Mouse (Mus musculus): ENCODE results near the gene Mrps22. TPM values are rescaled to one million over a fixed set of nuclear protein-coding genes. Genes with fewer than 3 reads are reported as not detected.
A peak's percentile ranks its signal among the peaks of the same experiment; 100 is the strongest.

Gene Mrps22
- 60.6 and 70.2 TPM in 2 replicates for total RNA-seq (2014; rRNA removed)
- 46.3 and 47.7 TPM in 2 replicates for polyA plus RNA-seq (2015; fragmentation: Nextera tagmentation; extraction: Ambion mirVana)

DNA sequence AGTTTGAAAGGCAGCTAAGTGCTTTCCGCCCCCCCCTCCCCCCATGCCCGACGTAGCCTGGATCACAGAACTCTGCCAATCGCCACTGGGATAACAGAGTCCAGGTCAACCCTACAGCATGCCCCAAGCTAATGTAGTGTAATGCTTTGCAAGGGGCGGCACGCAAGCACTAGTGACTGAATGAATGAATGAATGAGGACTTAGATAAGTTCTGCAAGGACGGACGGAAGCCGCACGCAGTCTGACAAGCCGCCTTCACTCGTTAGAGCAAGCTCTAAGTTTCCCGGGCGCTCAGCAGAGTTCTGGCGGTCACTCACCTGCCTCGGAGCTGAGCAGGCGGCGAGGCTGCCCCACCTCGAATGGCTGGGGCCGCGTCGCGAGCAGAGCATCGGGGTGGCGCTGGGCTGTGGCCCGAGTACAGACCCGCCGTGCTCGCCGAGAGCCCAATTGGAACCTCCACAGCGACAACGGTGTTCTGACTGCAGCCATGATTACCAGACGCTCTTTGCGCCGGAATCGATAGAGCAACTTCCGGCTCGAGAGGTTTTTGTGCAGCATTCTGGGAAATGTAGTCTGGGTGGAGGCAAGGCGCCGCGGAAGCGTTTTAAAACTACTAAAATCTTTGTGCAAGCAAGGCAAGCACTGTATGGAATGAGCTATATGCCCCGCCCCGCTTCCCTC, at the start of gene Mrps22:
TSS of gene Mrps22 (minus strand) at position 505 of the 681 bp plus-strand sequence.
- peak; percentile 85 for ATAC-seq (ENCODE audit: low FRiP score)
- peak within 1 kb of the TSS; percentile 95 for H3K4me3 ChIP-seq (ENCODE audit: low read depth, low read length)
- no peak for TF ChIP-seq CTCF (IDR thresholded peaks at IDR 0.05)
- no peaks in the 10 kb centered on the region for H3K9me3 ChIP-seq (ENCODE audit: low read length)
- peaks cover 16% of the 10 kb centered on the region for H3K36me3 ChIP-seq (ENCODE audit: insufficient read depth, low read length)
- DNase-seq (ENCODE audit: low spot score) = peak; percentile 91
- peak within 1 kb of the TSS; percentile 64; the same call in 1 of the 2 replicates for H3K27ac ChIP-seq (ENCODE audit: low read depth, low read length)
- H3K27me3 ChIP-seq (ENCODE audit: insufficient read depth, low read length) = no peaks in the 10 kb centered on the region
- H3K4me2 ChIP-seq (ENCODE audit: low read depth, low read length, poor library complexity, severe bottlenecking) = peak within 1 kb of the TSS; percentile 97
- WGBS = under 1% methylated on average over 44 of the region's 44 CpGs
- 0 out of 2 replicates have a peak, but pooled peaks cover 7% of the 10 kb centered on the region for H3K4me1 ChIP-seq (ENCODE audit: insufficient read depth, low read length)
- H3K9ac ChIP-seq (replicated peaks; ENCODE audit: low read length, poor library complexity, severe bottlenecking) = peak within 1 kb of the TSS; percentile 69

DNA sequence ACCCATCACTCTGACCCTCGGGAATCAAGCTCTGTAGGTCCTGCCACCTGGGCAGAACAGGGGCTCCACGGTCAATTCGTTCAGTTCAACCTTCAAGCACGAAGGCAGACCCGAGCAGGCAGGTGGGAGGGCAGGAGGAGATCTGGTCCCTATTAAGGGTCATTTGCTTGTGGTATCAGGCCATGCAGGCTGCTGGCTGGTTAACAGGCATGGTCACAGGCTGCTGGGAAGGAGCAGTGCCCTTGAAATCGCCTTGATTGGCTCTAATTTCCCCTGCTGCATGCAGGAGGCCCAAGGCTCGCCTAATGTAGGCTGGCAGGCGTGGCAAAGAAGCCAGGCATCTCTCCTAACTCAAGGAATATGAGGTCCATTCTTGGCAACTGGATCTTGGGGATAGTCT, 49.1 kb upstream of the Mrps22 start:
- Histone ChIP-seq H3K27ac (ENCODE audit: low read depth, low read length) (no peak overlapping the region), H3K4me2 (ENCODE audit: low read depth, low read length, poor library complexity, severe bottlenecking) (no peak overlapping the region), H3K36me3 (ENCODE audit: insufficient read depth, low read length) (no peaks in the 10 kb centered on the region), H3K9me3 (ENCODE audit: low read length) (no peaks in the 10 kb centered on the region), H3K9ac (replicated peaks; ENCODE audit: low read length, poor library complexity, severe bottlenecking) (no peak overlapping the region), H3K27me3 (ENCODE audit: insufficient read depth, low read length) (no peaks in the 10 kb centered on the region), H3K4me1 (ENCODE audit: insufficient read depth, low read length) (no peaks in the 10 kb centered on the region), H3K4me3 (ENCODE audit: low read depth, low read length) (no peak overlapping the region)
- no peak for TF ChIP-seq CTCF (IDR thresholded peaks at IDR 0.05)
- ATAC-seq (ENCODE audit: low FRiP score) (no peak), DNase-seq (ENCODE audit: low spot score) (no peak)
- WGBS = 66% methylated on average over 8 of the region's 8 CpGs

DNA sequence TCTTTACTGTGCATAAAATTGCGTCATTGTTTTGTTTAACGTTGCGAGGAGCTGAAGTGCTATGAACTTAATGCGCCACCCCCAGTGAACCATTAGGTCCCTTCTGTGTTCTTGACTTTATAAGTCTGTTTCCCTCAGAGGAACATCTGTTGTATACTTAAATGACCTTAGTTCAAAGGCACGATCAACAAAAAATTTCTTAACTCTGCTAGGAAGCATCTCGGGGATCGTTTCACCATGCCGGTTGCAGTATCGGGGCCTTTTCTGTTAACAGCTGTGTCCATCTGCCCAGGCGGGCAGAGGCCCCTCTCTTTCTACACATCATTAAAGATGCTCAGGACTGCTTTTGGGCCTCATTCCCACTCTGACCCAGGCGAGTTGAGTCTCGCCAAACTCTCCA, 46.0 kb upstream of the Mrps22 start:
- Histone ChIP-seq H3K36me3 (ENCODE audit: insufficient read depth, low read length) (no peaks in the 10 kb centered on the region), H3K27ac (ENCODE audit: low read depth, low read length) (no peak overlapping the region), H3K4me1 (ENCODE audit: insufficient read depth, low read length) (no peaks in the 10 kb centered on the region), H3K9ac (replicated peaks; ENCODE audit: low read length, poor library complexity, severe bottlenecking) (no peak overlapping the region), H3K27me3 (ENCODE audit: insufficient read depth, low read length) (no peaks in the 10 kb centered on the region), H3K4me2 (ENCODE audit: low read depth, low read length, poor library complexity, severe bottlenecking) (no peak overlapping the region), H3K9me3 (ENCODE audit: low read length) (no peaks in the 10 kb centered on the region), H3K4me3 (ENCODE audit: low read depth, low read length) (no peak overlapping the region)
- DNase-seq (ENCODE audit: low spot score) (no peak), ATAC-seq (ENCODE audit: low FRiP score) (no peak)
- WGBS = 61% methylated on average over 12 of the region's 12 CpGs
- no peak for TF ChIP-seq CTCF (IDR thresholded peaks at IDR 0.05)

DNA sequence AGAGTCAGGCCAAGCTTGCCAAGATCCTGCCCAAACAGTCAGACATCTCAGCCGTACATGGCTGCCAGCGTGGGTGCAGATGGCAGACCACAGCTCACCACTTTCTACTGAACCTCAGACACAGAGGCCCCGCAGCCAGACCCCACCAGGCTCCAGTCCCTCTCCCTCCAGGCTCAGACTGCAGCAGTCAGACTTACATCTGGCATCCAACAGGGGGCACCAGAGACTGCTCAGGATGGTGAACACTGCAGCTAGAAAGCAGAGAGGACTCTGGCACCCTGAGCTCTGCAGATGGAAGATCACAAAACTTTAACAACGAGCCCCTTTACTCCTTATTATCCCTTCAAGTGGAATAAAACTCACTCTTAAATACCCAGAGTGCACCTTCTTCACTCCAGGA, 44.3 kb upstream of the Mrps22 start:
- no peak overlapping the region for H3K4me3 ChIP-seq (ENCODE audit: low read depth, low read length)
- no peak overlapping the region for H3K9ac ChIP-seq (replicated peaks; ENCODE audit: low read length, poor library complexity, severe bottlenecking)
- H3K4me2 ChIP-seq (ENCODE audit: low read depth, low read length, poor library complexity, severe bottlenecking) = no peak overlapping the region
- peak; percentile 91 for TF ChIP-seq CTCF (IDR thresholded peaks at IDR 0.05)
- H3K27ac ChIP-seq (ENCODE audit: low read depth, low read length) = no peak overlapping the region
- DNase-seq (ENCODE audit: low spot score) = peak; percentile 85
- H3K36me3 ChIP-seq (ENCODE audit: insufficient read depth, low read length) = no peaks in the 10 kb centered on the region
- ATAC-seq (ENCODE audit: low FRiP score) = peak; percentile 65; the same call in 1 of the 2 replicates
- H3K4me1 ChIP-seq (ENCODE audit: insufficient read depth, low read length) = no peaks in the 10 kb centered on the region
- WGBS = 25% methylated on average over 4 of the region's 4 CpGs
- H3K27me3 ChIP-seq (ENCODE audit: insufficient read depth, low read length) = no peaks in the 10 kb centered on the region
- H3K9me3 ChIP-seq (ENCODE audit: low read length) = no peaks in the 10 kb centered on the region

DNA sequence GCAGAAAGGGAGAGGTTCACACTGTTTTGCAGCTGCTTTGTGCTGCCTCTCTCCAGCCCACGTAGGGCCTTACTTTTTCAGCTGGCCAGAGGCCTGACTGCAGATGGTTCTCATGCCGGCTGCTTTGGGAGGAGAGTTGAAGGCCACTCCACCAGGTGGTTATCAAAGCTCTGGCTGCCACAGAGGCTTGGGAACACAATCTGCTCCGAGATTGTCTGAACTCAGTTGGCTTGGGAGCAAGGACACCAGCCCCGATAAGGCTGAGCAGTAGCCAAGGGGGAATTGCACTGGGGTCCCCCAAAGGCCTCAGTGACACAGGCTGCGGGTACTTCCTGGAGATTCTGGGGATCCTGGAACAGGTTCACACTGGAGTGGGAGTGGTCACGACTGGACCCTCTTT, 40.7 kb upstream of the Mrps22 start:
- Histone ChIP-seq H3K4me1 (ENCODE audit: insufficient read depth, low read length) (no peaks in the 10 kb centered on the region), H3K4me3 (ENCODE audit: low read depth, low read length) (no peak overlapping the region), H3K27me3 (ENCODE audit: insufficient read depth, low read length) (no peaks in the 10 kb centered on the region), H3K36me3 (ENCODE audit: insufficient read depth, low read length) (no peaks in the 10 kb centered on the region), H3K9ac (replicated peaks; ENCODE audit: low read length, poor library complexity, severe bottlenecking) (no peak overlapping the region), H3K9me3 (ENCODE audit: low read length) (no peaks in the 10 kb centered on the region), H3K27ac (ENCODE audit: low read depth, low read length) (no peak overlapping the region), H3K4me2 (ENCODE audit: low read depth, low read length, poor library complexity, severe bottlenecking) (no peak overlapping the region)
- TF ChIP-seq CTCF (IDR thresholded peaks at IDR 0.05) = no peak
- WGBS = 80% methylated on average over 6 of the region's 6 CpGs
- DNase-seq (ENCODE audit: low spot score) = no peak
- ATAC-seq (ENCODE audit: low FRiP score) = no peak

DNA sequence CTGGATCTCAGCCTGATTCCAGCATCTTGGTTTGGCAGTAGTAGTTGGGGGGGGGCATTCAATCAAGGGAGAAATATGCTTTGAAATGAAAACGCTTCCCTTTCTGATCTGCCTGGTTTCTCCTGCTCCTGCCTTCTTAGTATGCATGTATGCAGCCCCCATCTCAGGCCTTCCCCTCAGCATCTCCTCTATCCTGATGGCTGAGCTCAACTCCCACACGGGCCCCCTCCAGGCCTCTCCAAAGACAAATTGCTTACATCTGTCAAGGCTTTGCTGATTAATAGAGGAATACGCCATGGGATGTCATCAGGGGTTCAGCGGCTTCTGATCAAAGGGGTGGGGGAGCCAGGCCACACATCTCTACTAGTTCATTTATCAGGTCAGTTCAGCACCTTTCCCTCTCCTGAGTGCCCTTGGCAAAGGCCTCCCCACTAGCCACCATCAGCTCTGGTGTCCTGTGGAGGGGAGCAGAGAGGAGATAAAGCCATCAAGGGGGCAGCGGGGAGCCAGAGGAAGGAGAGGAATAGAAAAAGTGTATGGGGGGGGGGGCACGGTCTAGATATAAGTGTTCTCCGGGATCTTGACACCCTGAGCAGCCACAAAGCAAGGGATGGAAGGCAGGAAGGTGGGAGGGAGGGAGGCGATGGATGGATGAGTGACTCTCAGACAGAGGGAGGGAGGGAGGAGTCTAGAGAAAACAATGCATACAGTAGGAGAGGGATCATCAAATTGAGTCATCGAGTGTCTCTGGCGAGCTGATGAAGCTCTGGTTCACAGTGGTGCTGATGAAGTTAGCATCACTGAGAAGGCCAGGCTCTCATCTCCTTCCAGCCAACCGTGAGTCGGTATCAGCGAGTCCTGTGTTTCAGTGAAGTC, 32.1 kb upstream of the Mrps22 start:
- H3K9me3 ChIP-seq (ENCODE audit: low read length) = no peaks in the 10 kb centered on the region
- TF ChIP-seq CTCF (IDR thresholded peaks at IDR 0.05) = no peak
- H3K4me1 ChIP-seq (ENCODE audit: insufficient read depth, low read length) = no peaks in the 10 kb centered on the region
- no peak overlapping the region for H3K4me2 ChIP-seq (ENCODE audit: low read depth, low read length, poor library complexity, severe bottlenecking)
- no peak overlapping the region for H3K9ac ChIP-seq (replicated peaks; ENCODE audit: low read length, poor library complexity, severe bottlenecking)
- ATAC-seq (ENCODE audit: low FRiP score) (no peak), DNase-seq (ENCODE audit: low spot score) (no peak)
- H3K27ac ChIP-seq (ENCODE audit: low read depth, low read length) = no peak overlapping the region
- H3K27me3 ChIP-seq (ENCODE audit: insufficient read depth, low read length) = no peaks in the 10 kb centered on the region
- H3K4me3 ChIP-seq (ENCODE audit: low read depth, low read length) = no peak overlapping the region
- no peaks in the 10 kb centered on the region for H3K36me3 ChIP-seq (ENCODE audit: insufficient read depth, low read length)
- WGBS = 62% methylated on average over 13 of the region's 13 CpGs
